Mouse (Mus musculus) retina, adult 2 months (tissue): Measurements from ENCODE around the gene Vasn.

Experiments used
- DNase-seq: peaks from one replicate; pipeline ENCODE4 v3.0.0-alpha.2; 2012; ENCODE audit warnings: low read depth, low spot score

Vasn gene

GRCm38 (mm10) chr16:4606431-4607084 lies 33.2 kb upstream of the Vasn start:
- no peak for DNase-seq

GRCm38 (mm10) chr16:4607818-4608531 lies 31.8 kb upstream of the Vasn start:
- DNase-seq = peak; percentile 63

GRCm38 (mm10) chr16:4608532-4609059 lies 31.1 kb upstream of the Vasn start:
- no peak for DNase-seq

- no peak for DNase-seq
These were observed 28.5 kb upstream of the Vasn start for GRCm38 (mm10) chr16:4611193-4611592.

- no peak for DNase-seq
These were observed 28.1 kb upstream of the Vasn start for GRCm38 (mm10) chr16:4611676-4612075.

- DNase-seq = no peak
These were observed 26.0 kb upstream of the Vasn start for GRCm38 (mm10) chr16:4613736-4614135.

- DNase-seq = no peak
These were observed 25.1 kb upstream of the Vasn start for GRCm38 (mm10) chr16:4614639-4615038.

- DNase-seq = no peak
These were observed 24.4 kb upstream of the Vasn start for GRCm38 (mm10) chr16:4615297-4615696.

- no peak for DNase-seq
These were observed 22.9 kb upstream of the Vasn start for GRCm38 (mm10) chr16:4616829-4617228.

GRCm38 (mm10) chr16:4624074-4624473 lies 15.7 kb upstream of the Vasn start:
- no peak for DNase-seq

GRCm38 (mm10) chr16:4624481-4625110 lies 15.1 kb upstream of the Vasn start, which contains the start of gene Pam16:
Gene Pam16, minus strand, starts transcription at chr16:4624988.
- peak; percentile 71 for DNase-seq

- DNase-seq = no peak
These were observed 12.6 kb upstream of the Vasn start for GRCm38 (mm10) chr16:4627105-4627504.

- DNase-seq = no peak
These were observed 10.8 kb upstream of the Vasn start for GRCm38 (mm10) chr16:4628898-4629419.

- peak; percentile 64 for DNase-seq
These were observed 9.8 kb upstream of the Vasn start for GRCm38 (mm10) chr16:4629950-4630349.

GRCm38 (mm10) chr16:4632050-4632449 lies 7.7 kb upstream of the Vasn start:
- no peak for DNase-seq

GRCm38 (mm10) chr16:4633661-4634060 lies 6.1 kb upstream of the Vasn start:
- no peak for DNase-seq

GRCm38 (mm10) chr16:4634681-4635080 lies 5.1 kb upstream of the Vasn start:
- no peak for DNase-seq

GRCm38 (mm10) chr16:4635760-4636159 lies 4.0 kb upstream of the Vasn start:
- no peak for DNase-seq

GRCm38 (mm10) chr16:4638891-4639390 lies 800 bp upstream of the Vasn start:
- DNase-seq = no peak

- no peak for DNase-seq
These were observed 695 bp downstream of the Vasn start for GRCm38 (mm10) chr16:4640267-4641005.

GRCm38 (mm10) chr16:4641119-4641838 lies 1.5 kb downstream of the Vasn start:
- DNase-seq = no peak
